Mouse (Mus musculus) limb, embryonic 14.5 days (tissue): ENCODE data around the gene Fndc9. TPM values are rescaled to one million over a fixed set of nuclear protein-coding genes. Genes with fewer than 3 reads are reported as not detected.

Source experiments
- ATAC-seq: fragments of 200-750 bp; cut with Nextera tagmentation; 2 replicates; pipeline ENCODE4 v1.8.0; 2017; ENCODE audit warnings: low read depth, moderate number of reproducible peaks, moderate TSS enrichment; ENCODE audit not compliant: low FRiP score
- DNase-seq: peaks from one replicate; pipeline ENCODE4 v3.0.0-alpha.2; 2015; ENCODE audit warnings: low spot score
- H3K27ac ChIP-seq: fragments of 300-500 bp; sonication (generic); replicated peaks from 2 replicates; pipeline ENCODE4 v1.5.1; 2014; ENCODE audit warnings: low read depth, mild to moderate bottlenecking, low read length, moderate library complexity, mixed read lengths
- H3K27me3 ChIP-seq: fragments of 300-500 bp; sonication (generic); 2 replicates; pipeline ENCODE4 v1.6.1; 2014; ENCODE audit warnings: low read length, mixed read lengths; ENCODE audit not compliant: control insufficient read depth, insufficient read depth
- H3K36me3 ChIP-seq: fragments of 300-500 bp; sonication (generic); 2 replicates; pipeline ENCODE4 v1.6.1; 2014; ENCODE audit warnings: mild to moderate bottlenecking, low read length, moderate library complexity, mixed read lengths; ENCODE audit not compliant: control insufficient read depth, insufficient read depth
- H3K4me1 ChIP-seq: fragments of 300-500 bp; sonication (generic); 2 replicates; pipeline ENCODE4 v1.6.1; 2014; ENCODE audit warnings: antibody characterized with exemption, low read length, mixed read lengths; ENCODE audit not compliant: control insufficient read depth, insufficient read depth
- H3K4me2 ChIP-seq: fragments of 300-500 bp; sonication (generic); replicated peaks from 2 replicates; pipeline ENCODE4 v1.6.1; 2014; ENCODE audit warnings: low read depth, mild to moderate bottlenecking, low read length, moderate library complexity; ENCODE audit not compliant: severe bottlenecking
- H3K4me3 ChIP-seq: fragments of 300-500 bp; sonication (generic); replicated peaks from 2 replicates; pipeline ENCODE4 v1.5.1; 2014; ENCODE audit warnings: low read length
- H3K9ac ChIP-seq: fragments of 300-500 bp; sonication (generic); 2 replicates; pipeline ENCODE4 v1.6.1; 2014; ENCODE audit warnings: mild to moderate bottlenecking, low read depth, low read length, moderate library complexity; ENCODE audit not compliant: severe bottlenecking
- H3K9me3 ChIP-seq: fragments of 300-500 bp; sonication (generic); 2 replicates; pipeline ENCODE4 v1.6.1; 2016; ENCODE audit warnings: low read length; ENCODE audit not compliant: control insufficient read depth
- POLR2A ChIP-seq: fragments of 200-500 bp; IDR thresholded peaks from 2 replicates; pipeline ENCODE4 v1.8.0; 2012; ENCODE audit warnings: inconsistent platforms, mild to moderate bottlenecking, moderate library complexity, borderline replicate concordance; ENCODE audit not compliant: insufficient read depth, insufficient read length; ENCODE audit errors: extremely low read depth
- WGBS: fragments of 180-500 bp; shearing (Covaris S2); extraction: QIAGEN DNeasy Blood & Tissue Kit; methylation state at CpG from one replicate; pipeline ENCODE4 v1.1.7; 2014; 5-methylcytosine and 5-hydroxymethylcytosine counted together
- polyA plus RNA-seq, 2 experiments: library from polyadenylated mRNA; depleted of rRNA in 1 of 2; stranded (reverse) in 1 of 2; unstranded in 1 of 2; fragments of >200 nt; fragmentation: Nextera tagmentation in 1 of 2; extraction: Ambion mirVana in 1 of 2; gene quantifications; 2 replicates each; pipeline versions ENCODE4 v1.2.1 to v1.2.3; 2012 to 2014

Fndc9 gene
- polyA plus RNA-seq, 2 experiments: 0.06 TPM; not detected in 1

GRCm38 (mm10) chr11:46218584-46218983 lies 16.7 kb upstream of the Fndc9 start:
- Histone ChIP-seq H3K4me1 (peaks cover 17% of the 10 kb centered on the region), H3K9me3 (no peaks in the 10 kb centered on the region), H3K27me3 (no peaks in the 10 kb centered on the region), H3K4me3 (no peak overlapping the region), H3K9ac (no peak overlapping the region), H3K36me3 (0 out of 2 replicates have a peak, but pooled peaks cover 3% of the 10 kb centered on the region), H3K27ac (no peak overlapping the region), H3K4me2 (no peak overlapping the region)
- ATAC-seq: no peak
- DNase-seq: no peak
- no peak for TF ChIP-seq POLR2A
- 41% methylated on average over 5 of the region's 5 CpGs for WGBS

DNA sequence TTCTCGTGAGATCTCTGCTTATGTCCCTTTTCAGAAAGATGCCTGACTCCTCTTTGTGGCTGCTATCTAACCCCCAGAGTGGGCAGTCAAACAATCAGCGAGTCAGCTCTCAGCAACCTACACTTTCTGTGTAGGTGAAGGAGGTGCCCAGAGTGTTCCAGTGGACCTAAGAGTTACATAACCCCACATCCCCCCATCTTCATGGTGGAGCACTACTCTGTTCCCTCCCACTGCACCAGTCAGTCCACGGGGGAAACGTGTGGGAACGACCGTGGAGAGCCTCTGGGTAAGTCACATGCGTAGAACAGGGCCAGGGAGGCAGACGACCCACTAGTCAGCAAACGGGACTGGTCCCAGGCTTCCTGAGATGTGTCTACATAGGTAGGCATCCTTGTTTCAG lies 16.0 kb upstream of the Fndc9 start:
- TF ChIP-seq POLR2A: no peak
- no peak overlapping the region for H3K4me2 ChIP-seq
- H3K27me3 ChIP-seq: no peaks in the 10 kb centered on the region
- H3K9me3 ChIP-seq: no peaks in the 10 kb centered on the region
- 0 out of 2 replicates have a peak, but pooled peaks cover 3% of the 10 kb centered on the region for H3K36me3 ChIP-seq
- H3K27ac ChIP-seq: no peak overlapping the region
- no peak overlapping the region for H3K9ac ChIP-seq
- H3K4me3 ChIP-seq: no peak overlapping the region
- DNase-seq (no peak), ATAC-seq (no peak)
- WGBS: 81% methylated on average over 9 of the region's 9 CpGs
- peaks cover 9% of the 10 kb centered on the region for H3K4me1 ChIP-seq

DNA sequence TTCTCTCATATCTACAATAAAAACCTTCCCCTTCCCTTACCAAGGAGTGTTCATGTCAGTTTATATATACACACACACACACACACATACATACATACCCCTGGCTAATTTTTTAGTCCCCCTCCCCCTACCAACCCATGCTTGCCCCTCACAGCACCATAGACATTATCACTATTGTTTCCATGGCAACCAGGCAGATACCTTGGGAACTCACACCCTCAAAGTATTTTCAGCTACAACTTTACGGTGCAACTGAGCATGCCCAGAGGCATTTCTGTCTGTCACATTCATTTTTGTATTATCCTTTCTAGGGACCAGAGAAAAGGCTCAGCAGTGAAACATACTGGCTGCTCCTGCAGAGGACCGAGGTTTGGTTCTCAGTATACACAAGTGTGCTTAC lies 15.1 kb upstream of the Fndc9 start:
- Histone ChIP-seq H3K4me3 (no peak overlapping the region), H3K4me2 (no peak overlapping the region), H3K27ac (no peak overlapping the region), H3K9me3 (no peaks in the 10 kb centered on the region), H3K36me3 (0 out of 2 replicates have a peak, but pooled peaks cover 3% of the 10 kb centered on the region), H3K27me3 (no peaks in the 10 kb centered on the region), H3K4me1 (peaks cover under 1% of the 10 kb centered on the region), H3K9ac (no peak overlapping the region)
- no peak for TF ChIP-seq POLR2A
- no peak for DNase-seq
- 81% methylated on average over 2 of the region's 2 CpGs for WGBS
- no peak for ATAC-seq

DNA sequence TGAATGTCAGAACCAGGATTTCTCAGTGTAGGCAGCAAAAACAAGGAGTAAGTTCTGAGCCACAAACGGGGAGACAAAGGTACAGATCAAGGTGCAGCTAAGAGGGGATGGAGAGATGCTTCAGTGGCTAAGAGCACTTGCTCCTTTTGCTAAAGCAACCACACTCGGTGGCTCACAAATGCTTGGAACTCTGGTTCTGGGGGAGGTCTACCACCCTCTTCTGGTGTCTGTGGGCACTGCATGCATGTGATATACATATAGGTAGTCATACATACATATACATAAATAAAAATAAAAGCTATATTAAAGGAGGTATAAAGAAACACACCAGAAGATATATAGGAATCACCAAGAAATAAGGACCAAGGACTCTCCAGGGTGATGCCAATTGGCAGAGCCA lies 11.8 kb upstream of the Fndc9 start:
- no peak overlapping the region for H3K27ac ChIP-seq
- no peak for DNase-seq

DNA sequence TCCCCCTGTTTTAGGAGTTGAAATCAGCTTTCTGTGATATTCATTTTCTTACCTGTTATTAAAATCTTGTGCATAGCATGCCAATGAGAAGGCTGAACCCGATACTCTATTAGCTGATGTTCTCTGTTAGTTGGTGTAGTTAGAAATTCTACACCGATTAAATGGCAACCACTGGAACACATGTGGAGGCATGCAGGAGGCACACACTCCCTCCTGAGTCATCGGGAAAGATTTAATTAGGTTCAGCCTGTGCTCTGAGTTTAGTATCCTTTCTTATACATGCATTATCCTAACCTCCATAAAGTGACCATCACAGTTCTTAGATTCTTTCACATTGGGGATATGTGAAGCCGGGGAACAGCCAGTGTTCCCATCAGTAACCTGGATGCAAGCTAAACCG lies 10.0 kb upstream of the Fndc9 start:
- Histone ChIP-seq H3K9ac (no peak overlapping the region), H3K4me2 (no peak overlapping the region), H3K4me3 (no peak overlapping the region), H3K4me1 (no peaks in the 10 kb centered on the region), H3K9me3 (no peaks in the 10 kb centered on the region), H3K27me3 (no peaks in the 10 kb centered on the region), H3K36me3 (no peaks in the 10 kb centered on the region), H3K27ac (no peak overlapping the region)
- no peak for TF ChIP-seq POLR2A
- no peak for ATAC-seq
- no peak for DNase-seq
- 51% methylated on average over 5 of the region's 5 CpGs for WGBS

More for the DNA sequence above, 11.8 kb upstream of the Fndc9 start:
- no peak for ATAC-seq
- no peaks in the 10 kb centered on the region for H3K4me1 ChIP-seq
- no peak for TF ChIP-seq POLR2A
- H3K36me3 ChIP-seq: no peaks in the 10 kb centered on the region
- H3K9me3 ChIP-seq: no peaks in the 10 kb centered on the region
- WGBS: 86% methylated on average over 2 of the region's 2 CpGs
- no peak overlapping the region for H3K4me2 ChIP-seq
- no peak overlapping the region for H3K4me3 ChIP-seq
- no peaks in the 10 kb centered on the region for H3K27me3 ChIP-seq
- H3K9ac ChIP-seq: no peak overlapping the region

- 73% methylated on average over 6 of the region's 6 CpGs for whole genome bisulfite sequencing
- no peak overlapping the region for H3K4me2 ChIP-seq
- no peak overlapping the region for H3K4me3 ChIP-seq
- H3K4me1 ChIP-seq: no peaks in the 10 kb centered on the region
- no peak overlapping the region for H3K27ac ChIP-seq
- H3K36me3 ChIP-seq: no peaks in the 10 kb centered on the region
- ATAC-seq: no peak
- H3K9ac ChIP-seq: no peak overlapping the region
- DNase-seq: no peak
- H3K27me3 ChIP-seq: no peaks in the 10 kb centered on the region
- H3K9me3 ChIP-seq: no peaks in the 10 kb centered on the region
- no peak for TF ChIP-seq POLR2A
These were observed 5.1 kb upstream of the Fndc9 start for GRCm38 (mm10) chr11:46230184-46230583.
